Mouse (Mus musculus) E14TG2a.4 (cell line): Measurements from ENCODE around the gene Smyd3.

Experiments used
- H3K27me3 ChIP-seq: 2 replicates; pipeline ENCODE4 v1.6.1; 2014; ENCODE audit warnings: low read length, control low read depth; ENCODE audit not compliant: insufficient read depth
- H3K36me3 ChIP-seq: 2 replicates; pipeline ENCODE4 v1.6.1; 2014; ENCODE audit warnings: low read length, control low read depth; ENCODE audit not compliant: insufficient read depth
- H3K4me1 ChIP-seq: replicated peaks from 2 replicates; pipeline ENCODE4 v1.6.1; 2014; ENCODE audit warnings: low read depth, low read length, control low read depth
- H3K4me3 ChIP-seq: replicated peaks from 2 replicates; pipeline ENCODE4 v1.5.1; 2014; ENCODE audit warnings: mild to moderate bottlenecking, low read length
- H3K9me3 ChIP-seq: 2 replicates; pipeline ENCODE4 v1.6.1; 2014; ENCODE audit warnings: low read length, control low read depth
- CTCF ChIP-seq: conservative IDR thresholded peaks from 2 replicates; pipeline ENCODE4 v1.5.1; 2014; ENCODE audit warnings: low read length
- NANOG ChIP-seq: IDR thresholded peaks from 2 replicates; pipeline ENCODE4 v1.6.1; 2014; ENCODE audit warnings: borderline replicate concordance, low read length, mixed read lengths
- POU5F1 ChIP-seq: IDR thresholded peaks from 2 replicates; pipeline ENCODE4 v1.6.1; 2014; ENCODE audit warnings: low read length, borderline replicate concordance

Gene Smyd3

GRCm38 (mm10) chr1:179012273-179012672, 505.6 kb downstream of the Smyd3 start:
- H3K9me3 ChIP-seq, result no peaks in the 10 kb centered on the region
- no peak overlapping the region for H3K4me3 ChIP-seq
- no peaks in the 10 kb centered on the region for H3K36me3 ChIP-seq
- no peaks in the 10 kb centered on the region for H3K27me3 ChIP-seq
- H3K4me1 ChIP-seq, result no peaks in the 10 kb centered on the region
- TF ChIP-seq CTCF, result no peak
- TF ChIP-seq NANOG, result no peak
- TF ChIP-seq POU5F1, result no peak

DNA sequence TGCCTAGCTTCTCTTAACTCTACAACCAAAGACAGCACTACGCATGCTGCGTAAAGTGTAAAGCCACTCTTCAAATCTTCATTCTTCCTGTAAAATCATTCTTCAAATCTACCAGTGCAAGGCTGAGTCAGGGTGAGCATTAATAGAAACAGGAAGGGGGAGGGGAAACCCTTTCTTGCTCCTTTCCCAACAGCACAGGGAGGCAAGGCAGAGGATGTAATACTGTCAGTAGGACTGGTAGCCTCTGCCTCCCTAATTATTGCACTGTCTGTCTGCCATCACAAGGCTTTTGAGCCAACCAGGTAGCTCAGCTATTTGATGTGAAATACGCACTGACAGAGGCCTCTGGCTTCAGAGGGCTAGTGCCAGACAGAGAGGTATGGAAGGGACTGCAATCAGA, 507.1 kb downstream of the Smyd3 start:
- H3K27me3 ChIP-seq, result no peaks in the 10 kb centered on the region
- no peaks in the 10 kb centered on the region for H3K9me3 ChIP-seq
- no peaks in the 10 kb centered on the region for H3K4me1 ChIP-seq
- no peaks in the 10 kb centered on the region for H3K36me3 ChIP-seq
- no peak overlapping the region for H3K4me3 ChIP-seq
- TF ChIP-seq POU5F1 (no peak), CTCF (no peak), NANOG (no peak)

- Histone ChIP-seq H3K4me1 (no peaks in the 10 kb centered on the region), H3K36me3 (no peaks in the 10 kb centered on the region), H3K9me3 (no peaks in the 10 kb centered on the region), H3K27me3 (no peaks in the 10 kb centered on the region), H3K4me3 (no peak overlapping the region)
- TF ChIP-seq POU5F1 (no peak), CTCF (no peak), NANOG (no peak)
Measured at GRCm38 (mm10) chr1:179009911-179010310, 507.9 kb downstream of the Smyd3 start.

DNA sequence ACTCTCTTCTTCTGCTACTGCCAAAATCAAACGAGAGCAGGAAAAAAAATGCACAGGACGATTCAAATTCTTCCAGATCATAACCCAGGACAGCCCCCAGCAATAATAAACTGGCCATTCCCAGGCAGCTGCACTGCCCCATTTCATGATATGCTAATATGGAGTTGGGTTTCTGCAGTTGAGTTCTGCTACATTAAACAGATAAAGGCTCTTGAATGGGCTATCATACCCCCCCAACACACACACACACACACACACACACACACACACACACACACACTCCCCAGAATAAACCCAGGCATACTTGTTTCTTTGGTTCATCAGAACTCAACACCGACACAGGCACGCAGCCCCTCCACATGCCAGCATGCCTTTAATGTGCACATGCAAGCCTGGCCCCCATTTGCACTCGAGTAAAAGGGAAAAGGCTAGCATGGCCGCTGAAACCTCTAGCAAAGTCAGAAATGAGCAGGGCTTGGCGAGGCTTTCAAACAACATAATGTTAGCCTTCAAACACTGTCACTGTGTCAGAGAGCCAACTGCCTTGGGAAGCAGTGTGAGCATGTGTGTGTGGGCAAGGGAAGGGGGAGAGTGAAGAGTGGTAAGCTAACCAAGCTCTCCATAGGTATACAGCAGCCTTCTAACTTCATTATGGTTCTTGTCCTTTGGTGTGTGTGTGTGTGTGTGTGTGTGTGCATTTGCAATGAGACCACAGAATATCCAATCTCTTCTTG, 513.5 kb downstream of the Smyd3 start:
- Histone ChIP-seq H3K27me3 (no peaks in the 10 kb centered on the region), H3K36me3 (no peaks in the 10 kb centered on the region), H3K9me3 (no peaks in the 10 kb centered on the region), H3K4me1 (no peaks in the 10 kb centered on the region), H3K4me3 (no peak overlapping the region)
- TF ChIP-seq POU5F1 (no peak), NANOG (no peak), CTCF (no peak)

GRCm38 (mm10) chr1:179003406-179004132, 514.3 kb downstream of the Smyd3 start:
- no peaks in the 10 kb centered on the region for H3K36me3 ChIP-seq
- no peak overlapping the region for H3K4me3 ChIP-seq
- H3K9me3 ChIP-seq, result no peaks in the 10 kb centered on the region
- H3K4me1 ChIP-seq, result no peaks in the 10 kb centered on the region
- TF ChIP-seq CTCF, result no peak
- TF ChIP-seq POU5F1, result no peak
- TF ChIP-seq NANOG, result no peak
- no peaks in the 10 kb centered on the region for H3K27me3 ChIP-seq

GRCm38 (mm10) chr1:178999876-179000528, 517.8 kb downstream of the Smyd3 start:
- H3K4me1 ChIP-seq, result no peaks in the 10 kb centered on the region
- H3K36me3 ChIP-seq, result no peaks in the 10 kb centered on the region
- TF ChIP-seq CTCF (no peak), POU5F1 (no peak)
- no peaks in the 10 kb centered on the region for H3K27me3 ChIP-seq
- no peak overlapping the region for H3K4me3 ChIP-seq
- H3K9me3 ChIP-seq, result no peaks in the 10 kb centered on the region

- TF ChIP-seq POU5F1, result no peak
- Histone ChIP-seq H3K36me3 (no peaks in the 10 kb centered on the region), H3K4me1 (no peaks in the 10 kb centered on the region), H3K9me3 (no peaks in the 10 kb centered on the region), H3K4me3 (no peak overlapping the region), H3K27me3 (no peaks in the 10 kb centered on the region)
Measured at GRCm38 (mm10) chr1:178997870-178998269, 520.0 kb downstream of the Smyd3 start.

DNA sequence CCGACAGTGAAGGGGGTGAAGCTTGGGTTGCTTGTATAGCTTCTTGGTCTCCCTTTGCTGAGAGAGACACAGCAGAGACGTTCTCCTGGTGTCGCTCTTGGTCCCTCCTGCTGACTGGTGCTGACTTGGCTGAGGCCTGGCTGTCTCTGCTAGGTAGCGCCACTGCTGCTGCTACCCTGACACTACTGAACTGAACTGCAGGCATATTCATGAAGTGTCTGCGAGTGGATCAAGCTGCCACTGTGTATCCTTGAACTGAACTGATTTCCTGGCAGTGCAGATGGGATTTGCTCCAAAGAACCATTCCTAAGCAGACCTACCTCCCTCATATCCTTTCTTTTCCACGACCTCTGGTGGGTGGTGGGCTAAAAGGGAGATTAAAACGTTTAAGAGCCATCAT, 523.6 kb downstream of the Smyd3 start:
- no peak for TF ChIP-seq POU5F1
- TF ChIP-seq NANOG, result no peak
- TF ChIP-seq CTCF, result no peak

DNA sequence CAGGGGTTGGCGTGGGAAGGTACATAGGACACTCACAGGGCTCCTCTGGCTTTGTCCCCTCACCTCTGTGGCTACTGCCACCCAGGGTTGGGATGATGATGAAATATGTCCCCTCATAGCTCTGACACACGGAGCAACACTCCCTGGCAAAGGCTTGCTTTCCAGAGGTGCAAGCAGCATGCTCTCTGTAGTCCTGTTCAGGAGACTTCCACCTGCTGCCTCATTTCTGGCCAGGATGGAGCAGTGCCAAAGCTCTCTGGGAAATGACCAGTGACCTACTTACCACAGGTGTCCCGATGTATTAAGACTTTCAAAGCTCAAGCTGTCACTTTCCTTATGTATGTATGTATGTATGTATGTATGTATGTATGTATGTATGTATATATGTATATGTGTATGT, 525.3 kb downstream of the Smyd3 start:
- H3K4me3 ChIP-seq, result no peak overlapping the region
- no peaks in the 10 kb centered on the region for H3K36me3 ChIP-seq
- no peaks in the 10 kb centered on the region for H3K9me3 ChIP-seq
- H3K27me3 ChIP-seq, result no peaks in the 10 kb centered on the region
- H3K4me1 ChIP-seq, result no peaks in the 10 kb centered on the region
- TF ChIP-seq NANOG (no peak), POU5F1 (no peak), CTCF (no peak)

More for the DNA sequence above, 523.6 kb downstream of the Smyd3 start:
- no peak overlapping the region for H3K4me3 ChIP-seq
- H3K36me3 ChIP-seq, result no peaks in the 10 kb centered on the region
- H3K27me3 ChIP-seq, result no peaks in the 10 kb centered on the region
- no peaks in the 10 kb centered on the region for H3K9me3 ChIP-seq
- H3K4me1 ChIP-seq, result no peaks in the 10 kb centered on the region
